Mouse (Mus musculus): Measurements from ENCODE around the gene Nop53.

GRCm38 (mm10) chr7:15948381-15948941, 2.6 kb upstream of the Nop53 start:
- TF ChIP-seq POLR2A (IDR thresholded peaks at IDR 0.05; ENCODE audit: low read depth, low read length): no peak
- TF ChIP-seq CTCF (IDR thresholded peaks at IDR 0.05; ENCODE audit: extremely low read depth, insufficient read length, insufficient replicate concordance, low read depth, low read length): peak; percentile 87

Measured in small intestine, adult 2 months (tissue).